Mouse (Mus musculus): Measurements from ENCODE around the gene Acp1.

DNA sequence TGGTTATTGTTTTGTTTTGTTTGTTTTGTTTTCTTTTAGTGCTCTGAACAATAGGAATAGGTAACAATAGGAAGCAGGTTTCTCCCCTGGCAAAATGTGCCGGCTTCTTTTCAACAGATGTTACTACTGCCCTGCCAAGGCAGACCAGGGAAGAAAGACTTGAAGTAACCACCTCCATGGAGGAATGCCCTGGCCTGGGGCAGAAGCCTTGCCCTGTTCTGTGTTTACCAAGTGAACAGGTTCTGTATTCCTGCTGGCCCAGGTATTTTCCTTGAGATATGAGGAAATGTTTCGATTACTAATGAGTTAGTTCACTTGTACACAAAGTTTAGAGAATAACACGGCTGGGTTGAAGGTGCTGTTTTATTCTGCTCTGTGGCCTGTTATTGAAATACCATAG, 1.5 kb upstream of the Acp1 start:
- TF ChIP-seq CTCF (IDR thresholded peaks at IDR 0.05; ENCODE audit: low read depth) (no peak), EP300 (IDR thresholded peaks at IDR 0.05; ENCODE audit: low read depth) (no peak)
